Mouse (Mus musculus) C2C12 (cell line): ENCODE data around the gene Cfap161.

Experiments
- CEBPB ChIP-seq: IDR thresholded peaks from one replicate; pipeline ENCODE4 v1.6.1; 2011; ENCODE audit warnings: low read depth, mild to moderate bottlenecking, control low read depth, moderate library complexity
- MAX ChIP-seq: IDR thresholded peaks from one replicate; pipeline ENCODE4 v1.6.1; 2011; ENCODE audit warnings: mild to moderate bottlenecking, control low read depth
- USF1 ChIP-seq: IDR thresholded peaks from one replicate; pipeline ENCODE4 v1.6.1; 2011; ENCODE audit warnings: low read depth, mild to moderate bottlenecking, control low read depth, moderate library complexity

- TF ChIP-seq USF1 (no peak), MAX (no peak), CEBPB (no peak)
These were observed 1.5 kb upstream of the Cfap161 start for GRCm38 (mm10) chr7:83796177-83796576.
